Mouse (Mus musculus) embryonic stem cell, embryonic (primary cell): ENCODE results near the gene Ano4.

ENCODE experiments used
- CTCF ChIA-PET, 4 experiments: fragments of 300-600 bp in 2 of 4; fragments of 350-600 bp in 2 of 4; sonication (Branson Sonifier 250); formaldehyde crosslinking; loops; one replicate each; lab custom pipeline; 2022; ENCODE audit warnings: inconsistent platforms in 2 of 4; lab: Charles Lee
- POLR2A ChIA-PET, 4 experiments: fragments of 300-600 bp in 2 of 4; fragments of 350-600 bp in 2 of 4; sonication (Branson Sonifier 250); formaldehyde crosslinking; loops; one replicate each; lab custom pipeline; 2022; ENCODE audit warnings: antibody characterized with exemption in 4 of 4, inconsistent platforms in 1 of 4; lab: Charles Lee

Ano4 gene

DNA sequence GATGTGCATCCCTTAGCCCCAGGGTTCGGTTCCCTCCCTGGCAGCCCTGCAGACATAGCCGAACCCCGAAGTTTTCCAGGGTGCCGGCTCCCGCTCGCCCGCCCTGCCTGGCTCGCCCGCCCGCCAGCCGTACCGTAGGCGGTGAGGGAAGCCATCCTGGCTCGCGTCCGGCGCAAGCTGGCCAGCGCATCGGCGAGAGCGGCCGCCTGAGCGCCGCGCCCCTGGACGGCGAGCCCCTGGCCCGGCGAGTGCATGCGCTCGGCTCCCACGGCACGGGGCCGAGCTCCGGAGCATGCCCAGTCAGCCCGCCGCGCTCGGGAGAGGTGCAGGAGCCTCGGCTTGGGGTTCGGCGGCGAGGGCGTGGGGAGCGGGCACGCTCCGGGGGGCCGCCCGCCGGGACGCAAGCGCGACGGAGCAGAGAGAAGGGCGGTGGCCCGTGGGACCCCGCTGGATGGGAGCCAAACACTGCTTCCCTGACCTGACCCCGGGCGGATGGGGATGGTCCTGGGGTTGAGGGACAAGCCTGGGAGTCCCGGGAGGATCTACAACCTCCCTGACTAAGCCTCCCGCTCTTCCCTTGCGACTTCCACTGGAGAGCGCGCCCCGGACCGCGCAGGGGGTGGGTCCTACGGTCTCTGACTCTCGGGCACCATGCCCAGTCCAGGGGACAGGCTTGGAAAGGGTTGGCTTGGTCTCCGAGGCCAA lies at the start of gene Ano4:
Ano4 (minus strand) TSS at position 272 of the 705 bp plus-strand sequence.
- ChIA-PET CTCF (interaction anchor here in 1 of 4 experiments (0.6 kb wide), 1 partner anchor 18 kb away, joined by 3 read pairs; no protein-coding TSS in a partner anchor), POLR2A (interaction anchor here in 1 of 4 experiments (1.3 kb wide), 1 partner anchor 39 kb away, joined by 3 read pairs; no protein-coding TSS in a partner anchor)

DNA sequence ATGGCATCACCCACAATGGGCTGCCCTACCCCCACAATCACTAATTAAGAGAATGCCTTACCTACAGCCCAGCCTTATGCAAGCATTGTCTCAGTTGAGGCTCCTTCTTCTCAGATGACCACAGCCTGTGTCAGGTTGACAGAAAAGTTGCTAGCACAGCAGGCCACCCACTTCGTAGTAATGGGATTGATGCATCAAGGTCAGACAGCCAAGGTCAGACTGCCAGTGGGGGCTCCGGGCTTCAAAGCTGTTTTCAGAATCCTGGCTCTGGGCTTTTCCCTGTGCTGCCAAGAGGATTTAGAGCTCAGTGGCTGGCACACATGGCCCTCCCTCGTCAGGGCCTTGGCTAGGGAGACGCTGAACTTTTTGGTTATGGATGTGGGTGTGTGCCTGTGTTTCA lies 48.1 kb upstream of the Ano4 start:
- ChIA-PET POLR2A (interaction anchor here in 2 of 4 experiments (1.2 to 1.4 kb wide), 2 partner anchors 51 kb away, joined by 3 to 5 read pairs; partner anchors contain the start of gene Gas2l3 (in 2 of the 2)), CTCF (interaction anchor here in 3 of 4 experiments (0.6 to 1.5 kb wide), 4 partner anchors 8 to 238 kb away, joined by 3 to 5 read pairs (median 4); no protein-coding TSS in a partner anchor)

- POLR2A ChIA-PET, result interaction anchor here in 1 of 4 experiments (0.6 kb wide), 1 partner anchor 153 kb away, joined by 4 read pairs; no protein-coding TSS in a partner anchor
- CTCF ChIA-PET, result interaction anchor here in 1 of 4 experiments (1.4 to 1.5 kb wide), 2 partner anchors 8 kb away, joined by 4 to 5 read pairs; no protein-coding TSS in a partner anchor
Observed at GRCm38 (mm10) chr10:89391571-89392163, 47.1 kb upstream of the Ano4 start.

GRCm38 (mm10) chr10:89386461-89386860 lies 41.9 kb upstream of the Ano4 start:
- ChIA-PET CTCF (no interaction called here), POLR2A (no interaction called here)

DNA sequence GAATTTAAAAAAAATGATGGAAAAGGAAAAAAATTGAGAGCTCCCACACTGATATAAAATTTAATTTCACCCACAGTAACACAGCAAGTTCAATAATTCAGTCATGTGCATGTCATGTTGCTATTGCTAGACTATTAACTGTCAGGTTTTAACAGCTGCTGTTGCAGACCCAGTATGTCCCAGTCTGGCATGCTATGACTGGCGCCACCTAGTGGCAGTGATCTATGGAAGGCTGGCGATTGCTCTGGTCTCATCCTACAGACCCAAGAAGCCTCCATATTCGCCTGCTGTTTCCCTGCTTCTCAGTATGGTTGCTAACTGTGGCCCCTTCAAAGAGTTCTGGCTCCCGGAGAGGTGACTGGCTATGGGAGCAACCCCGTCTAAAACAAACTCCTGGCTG lies 38.9 kb upstream of the Ano4 start:
- ChIA-PET CTCF (interaction anchor here (0.6 to 1.9 kb wide), 18 partner anchors 9 to 1126 kb away, joined by 3 to 8 read pairs (median 4); no protein-coding TSS in a partner anchor), POLR2A (interaction anchor here in 1 of 4 experiments (0.7 to 1.1 kb wide), 2 partner anchors 39 to 126 kb away, joined by 3 read pairs; partner anchors contain the start of gene Ano4)

- ChIA-PET CTCF (no interaction called here), POLR2A (no interaction called here)
Observed at GRCm38 (mm10) chr10:89377750-89378149, 33.2 kb upstream of the Ano4 start.

- POLR2A ChIA-PET, result interaction anchor here in 1 of 4 experiments (1.0 kb wide), 1 partner anchor 10 kb away, joined by 3 read pairs; no protein-coding TSS in a partner anchor
- CTCF ChIA-PET, result interaction anchor here in 1 of 4 experiments (0.6 kb wide), 1 partner anchor 13 kb away, joined by 3 read pairs; no protein-coding TSS in a partner anchor
Observed at GRCm38 (mm10) chr10:89370051-89370450, 25.5 kb upstream of the Ano4 start.

DNA sequence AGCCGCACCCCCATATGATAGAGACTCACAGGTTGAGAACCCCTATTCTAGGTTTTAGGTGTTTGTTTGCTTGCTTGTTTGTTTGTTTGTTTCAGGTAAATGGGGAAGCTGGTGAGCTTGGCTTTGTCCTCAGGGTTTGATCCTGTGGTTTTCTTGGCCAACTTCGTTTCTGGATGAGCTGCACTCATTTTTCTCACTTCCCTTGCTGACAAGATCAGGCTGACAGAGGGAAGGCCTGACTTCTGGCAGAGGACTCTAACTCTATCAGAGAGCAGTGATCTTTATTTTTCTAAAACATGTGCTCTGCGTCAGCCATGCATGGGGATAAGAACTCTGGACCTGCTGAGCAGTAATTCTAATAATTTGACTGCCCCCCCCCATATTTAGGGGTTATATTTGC lies 14.4 kb upstream of the Ano4 start:
- CTCF ChIA-PET, result no interaction called here
- POLR2A ChIA-PET, result no interaction called here

GRCm38 (mm10) chr10:89354639-89355038 lies 10.1 kb upstream of the Ano4 start:
- POLR2A ChIA-PET, result no interaction called here
- CTCF ChIA-PET, result no interaction called here

DNA sequence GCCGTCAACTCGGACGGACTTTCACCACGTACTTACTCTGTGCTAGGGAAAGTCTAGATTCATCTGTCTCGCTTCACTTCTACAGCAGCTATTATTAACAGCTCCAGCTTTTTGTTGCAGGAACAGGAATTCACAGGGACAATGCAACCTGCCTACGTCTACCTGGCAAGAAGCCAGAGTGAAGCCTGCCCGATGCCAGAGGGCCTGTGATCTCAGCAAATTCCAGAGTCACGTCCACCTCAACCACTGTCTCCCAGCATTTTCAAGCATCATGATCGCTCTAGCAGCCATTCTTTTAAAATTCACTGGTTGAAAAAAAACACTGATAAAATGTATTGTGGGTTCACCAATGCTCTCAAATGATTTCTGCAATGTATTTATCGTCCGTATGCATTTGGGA lies 6.9 kb upstream of the Ano4 start:
- ChIA-PET CTCF (no interaction called here), POLR2A (interaction anchor here in 2 of 4 experiments (0.6 to 1.6 kb wide), 2 partner anchors 227 to 393 kb away, joined by 3 read pairs; partner anchors contain the start of gene Uhrf1bp1l (in 1 of the 2))

DNA sequence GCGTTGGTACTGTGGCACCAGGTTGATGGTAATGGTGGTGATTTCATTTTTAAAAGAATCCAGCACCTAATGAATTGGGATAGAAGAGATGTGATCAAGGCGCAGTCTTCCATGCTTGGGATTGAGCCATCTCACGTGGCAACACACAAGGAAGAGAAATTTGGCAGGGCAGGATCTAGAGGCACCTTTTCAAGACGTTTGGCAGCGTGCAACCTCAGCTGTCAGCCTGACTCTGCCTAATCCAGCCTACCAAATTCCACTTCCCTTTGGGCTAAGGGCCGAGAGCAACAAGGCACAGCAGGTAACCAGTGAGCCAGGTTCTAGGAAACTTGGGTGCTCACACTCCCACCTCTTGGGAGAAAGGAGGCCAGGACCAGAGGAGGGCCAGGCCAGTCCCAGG lies 1.0 kb upstream of the Ano4 start:
- POLR2A ChIA-PET, result no interaction called here
- CTCF ChIA-PET, result interaction anchor here in 1 of 4 experiments (0.6 kb wide), 1 partner anchor 1090 kb away, joined by 5 read pairs; no protein-coding TSS in a partner anchor

- CTCF ChIA-PET, result interaction anchor here in 1 of 4 experiments (0.6 kb wide), 1 partner anchor 18 kb away, joined by 3 read pairs; no protein-coding TSS in a partner anchor
- POLR2A ChIA-PET, result no interaction called here
Observed at GRCm38 (mm10) chr10:89345196-89345533, 603 bp upstream of the Ano4 start.

- ChIA-PET CTCF (no interaction called here), POLR2A (interaction anchor here in 1 of 4 experiments (1.3 kb wide), 1 partner anchor 39 kb away, joined by 3 read pairs; no protein-coding TSS in a partner anchor)
Observed at GRCm38 (mm10) chr10:89344132-89344490, 451 bp downstream of the Ano4 start.

GRCm38 (mm10) chr10:89343716-89344115 lies 846 bp downstream of the Ano4 start:
- ChIA-PET POLR2A (interaction anchor here in 1 of 4 experiments (1.3 kb wide), 1 partner anchor 40 kb away, joined by 3 read pairs; no protein-coding TSS in a partner anchor), CTCF (no interaction called here)

DNA sequence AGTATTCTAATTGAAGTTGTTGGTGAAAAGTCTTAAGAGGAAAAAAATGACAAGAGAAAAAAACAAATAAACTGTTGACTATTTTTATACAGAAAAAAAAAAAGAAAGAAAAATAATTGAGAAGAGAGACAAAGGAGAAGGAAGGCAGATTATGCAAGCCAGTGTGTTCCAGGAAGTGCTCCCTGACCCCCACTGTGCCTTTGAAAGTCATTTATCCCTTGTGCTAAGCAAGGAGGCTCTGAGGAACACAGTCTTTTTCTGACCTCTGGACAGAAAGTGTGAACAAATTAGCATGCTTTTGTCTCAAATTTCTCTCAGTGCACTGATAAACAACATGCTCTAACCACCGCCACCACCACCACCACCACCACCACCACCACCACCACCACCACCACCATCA lies 14.3 kb downstream of the Ano4 start:
- ChIA-PET POLR2A (no interaction called here), CTCF (interaction anchor here in 1 of 4 experiments (0.6 kb wide), 1 partner anchor 10 kb away, joined by 3 read pairs; no protein-coding TSS in a partner anchor)

DNA sequence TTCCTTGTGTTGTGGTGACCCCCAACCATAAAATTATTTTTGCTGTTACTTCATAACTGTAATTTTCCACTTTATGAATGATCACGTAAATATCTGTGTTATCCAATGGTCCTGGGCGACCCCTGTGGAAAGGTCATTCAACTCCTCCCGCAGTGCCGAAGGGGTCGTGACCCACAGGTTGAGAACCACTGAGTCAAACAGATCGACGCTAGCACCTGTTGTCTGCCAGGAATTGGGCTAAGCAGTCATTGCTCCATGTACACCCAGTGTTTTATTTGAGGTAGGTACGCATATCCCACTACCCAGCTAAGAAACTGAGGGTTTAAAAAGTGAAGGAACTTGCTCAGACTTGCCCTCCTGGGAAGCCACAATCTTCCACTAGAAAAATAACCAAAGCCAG lies 14.8 kb downstream of the Ano4 start:
- ChIA-PET POLR2A (interaction anchor here in 1 of 4 experiments (1.1 kb wide), 1 partner anchor 10 kb away, joined by 3 read pairs; no protein-coding TSS in a partner anchor), CTCF (interaction anchor here in 3 of 4 experiments (0.5 to 0.6 kb wide), 3 partner anchors 9 to 287 kb away, joined by 3 to 8 read pairs (median 5); no protein-coding TSS in a partner anchor)

DNA sequence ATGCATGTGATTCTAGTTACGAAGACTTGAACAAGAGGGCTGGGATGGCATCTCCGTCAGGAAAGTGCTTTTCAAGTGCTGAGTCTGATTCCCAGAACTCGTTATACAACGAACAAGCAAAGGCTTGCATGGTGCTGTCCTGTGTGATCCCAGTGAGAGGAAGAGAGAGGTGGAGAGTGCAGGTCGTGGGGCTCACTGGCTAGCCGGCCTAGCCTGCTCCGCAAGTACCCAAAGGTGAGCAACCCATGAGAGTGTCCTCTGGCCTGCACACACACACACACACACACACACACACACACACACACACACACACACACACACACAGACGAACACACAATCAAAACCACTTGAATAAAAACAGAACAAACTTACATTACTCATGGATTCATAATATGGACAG lies 15.7 kb downstream of the Ano4 start:
- POLR2A ChIA-PET, result interaction anchor here in 1 of 4 experiments (1.1 kb wide), 1 partner anchor 11 kb away, joined by 3 read pairs; no protein-coding TSS in a partner anchor
- CTCF ChIA-PET, result no interaction called here

- ChIA-PET CTCF (interaction anchor here (0.6 to 1.6 kb wide), 7 partner anchors 18 to 609 kb away, joined by 3 to 7 read pairs (median 4); partner anchors contain the start of gene Ano4 (in 1 of the 4)), POLR2A (no interaction called here)
Observed at GRCm38 (mm10) chr10:89327004-89327511, 17.5 kb downstream of the Ano4 start.

DNA sequence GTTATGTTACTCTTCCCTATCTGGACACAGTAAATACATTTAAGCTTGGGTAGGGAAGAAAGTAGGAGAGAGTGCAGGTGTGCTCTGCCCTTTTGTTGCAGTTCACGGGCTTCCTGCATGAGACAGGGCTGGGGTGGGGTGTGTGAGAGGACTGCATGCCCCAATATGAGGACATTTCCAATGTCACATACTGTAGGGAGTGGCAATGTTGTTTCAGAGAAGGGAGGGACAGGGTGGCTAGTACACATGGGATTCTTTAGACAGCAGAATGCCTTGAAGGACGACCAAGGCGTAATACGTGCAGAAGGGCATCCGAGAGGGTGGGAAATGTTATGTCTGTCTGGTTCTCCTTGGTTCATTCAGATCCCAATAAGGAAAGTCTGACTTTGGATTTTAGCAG lies 18.2 kb downstream of the Ano4 start:
- CTCF ChIA-PET, result interaction anchor here (0.6 to 1.6 kb wide), 7 partner anchors 18 to 610 kb away, joined by 3 to 7 read pairs (median 5); partner anchors contain the start of gene Ano4 (in 1 of the 4)
- POLR2A ChIA-PET, result no interaction called here
